Mouse (Mus musculus) ES-E14 (cell line): ENCODE measurements around the gene Cdc34b. TPM values are rescaled to one million over a fixed set of nuclear protein-coding genes. Genes with fewer than 3 reads are reported as not detected.

Experiments used
- DNase-seq: peaks from one replicate; pipeline ENCODE4 v3.0.0-alpha.2; 2013; ENCODE audit warnings: low read depth, low spot score
- H3K27ac ChIP-seq: 2 replicates; pipeline ENCODE4 v1.5.1; 2012; ENCODE audit warnings: low read depth, mild to moderate bottlenecking, low read length, moderate library complexity, mixed read lengths; ENCODE audit not compliant: poor library complexity, insufficient read depth, severe bottlenecking
- H3K36me3 ChIP-seq: 2 replicates; pipeline ENCODE4 v1.6.1; 2012; ENCODE audit warnings: mild to moderate bottlenecking, low read length, moderate library complexity, mixed read lengths; ENCODE audit not compliant: control insufficient read depth, poor library complexity, insufficient read depth, severe bottlenecking
- H3K4me1 ChIP-seq, 2 experiments: fragments of 150-350 bp in 1 of 2; sonication (generic) in 1 of 2; 2 replicates each; pipeline ENCODE4 v1.6.1; 2012; ENCODE audit warnings: low read length in 2 of 2, mild to moderate bottlenecking in 1 of 2, mixed read lengths in 1 of 2; ENCODE audit not compliant: control insufficient read depth in 2 of 2, insufficient read depth in 2 of 2, poor library complexity in 1 of 2
- H3K4me3 ChIP-seq, 2 experiments: fragments of 150-350 bp in 1 of 2; sonication (generic) in 1 of 2; 2 replicates each; pipeline ENCODE4 v1.5.1; 2012; ENCODE audit warnings: low read length in 2 of 2, low read depth in 1 of 2, mild to moderate bottlenecking in 1 of 2, mixed read lengths in 1 of 2; ENCODE audit not compliant: insufficient read depth in 1 of 2, poor library complexity in 1 of 2, severe bottlenecking in 1 of 2
- H3K9ac ChIP-seq: 2 replicates; pipeline ENCODE4 v1.6.1; 2012; ENCODE audit warnings: low read depth, mild to moderate bottlenecking, low read length, mixed read lengths; ENCODE audit not compliant: poor library complexity, insufficient read depth, severe bottlenecking
- H3K9me3 ChIP-seq: fragments of 150-350 bp; sonication (generic); 2 replicates; pipeline ENCODE4 v1.6.1; 2012; ENCODE audit warnings: low read depth, mild to moderate bottlenecking, low read length; ENCODE audit not compliant: control insufficient read depth, insufficient read depth
- CHD2 ChIP-seq: IDR thresholded peaks from 2 replicates; pipeline ENCODE4 v1.6.1; 2014; ENCODE audit warnings: mild to moderate bottlenecking, low read depth, low read length, inconsistent platforms
- HCFC1 ChIP-seq: IDR thresholded peaks from 2 replicates; pipeline ENCODE4 v1.6.1; 2012; ENCODE audit warnings: low read length, inconsistent platforms, borderline replicate concordance; ENCODE audit not compliant: insufficient read depth
- MAFK ChIP-seq: IDR thresholded peaks from 2 replicates; pipeline ENCODE4 v1.6.1; 2014; ENCODE audit warnings: mild to moderate bottlenecking, low read depth, low read length, inconsistent platforms; ENCODE audit not compliant: insufficient read depth
- ZC3H11A ChIP-seq: IDR thresholded peaks from 2 replicates; pipeline ENCODE4 v1.6.1; 2012; ENCODE audit warnings: low read depth, mild to moderate bottlenecking, inconsistent platforms, low read length, borderline replicate concordance
- ZNF384 ChIP-seq: IDR thresholded peaks from 2 replicates; pipeline ENCODE4 v1.6.1; 2012; ENCODE audit warnings: low read depth, low read length, inconsistent platforms
- in situ Hi-C, 2 experiments: fragments of 600-800 bp; cut with MboI; formaldehyde crosslinking; loops; one replicate each; pipeline ENCODE4 v1.15.1; 2025; ENCODE audit warnings: low sequenced_read_pairs in 2 of 2, inconsistent platforms in 1 of 2; ENCODE audit not compliant: unreplicated experiment in 2 of 2
- total RNA-seq: library from RNA; depleted of rRNA; stranded (reverse); fragments of 300-350 nt; gene quantifications from 2 replicates; pipeline ENCODE4 v1.2.3, GENCODE M21; 2012

Cdc34b gene
- total RNA-seq, 1 experiment: 0.54 TPM

GRCm38 (mm10) chr11:94767241-94767640, 25.7 kb downstream of the Cdc34b start:
- no peak for DNase-seq
- H3K4me3 ChIP-seq: no peak overlapping the region
- TF ChIP-seq ZNF384 (no peak), MAFK (no peak), ZC3H11A (no peak), CHD2 (no peak), HCFC1 (no peak)
- H3K9me3 ChIP-seq: no peaks in the 10 kb centered on the region
- no peak overlapping the region for H3K9ac ChIP-seq
- 0 out of 4 replicates have a peak, but pooled peaks cover 0 to 2% of the 10 kb centered on the region in 2 experiments for H3K4me1 ChIP-seq
- H3K27ac ChIP-seq: no peak overlapping the region
- in situ Hi-C loops: no loop called here
- no peaks in the 10 kb centered on the region for H3K36me3 ChIP-seq

- Histone ChIP-seq H3K4me3 (no peak overlapping the region), H3K27ac (no peak overlapping the region), H3K36me3 (no peaks in the 10 kb centered on the region), H3K9me3 (no peaks in the 10 kb centered on the region), H3K4me1 (peaks cover 0 to 5% of the 10 kb centered on the region in 2 experiments; a peak in 1 of 4 replicates), H3K9ac (no peak overlapping the region)
- in situ Hi-C loops: no loop called here
- TF ChIP-seq ZNF384 (no peak), MAFK (peak; percentile 60; the same call in 1 of the 2 replicates)
- DNase-seq: no peak
Observed at GRCm38 (mm10) chr11:94772363-94773055, 30.9 kb downstream of the Cdc34b start.

- in situ Hi-C loops: no loop called here
- TF ChIP-seq ZNF384: no peak
- TF ChIP-seq HCFC1: no peak
- TF ChIP-seq ZC3H11A: no peak
- no peak for TF ChIP-seq MAFK
- no peak for TF ChIP-seq CHD2
Observed at GRCm38 (mm10) chr11:94773851-94774250, 32.3 kb downstream of the Cdc34b start.

GRCm38 (mm10) chr11:94774887-94775497, 33.4 kb downstream of the Cdc34b start:
- in situ Hi-C loops: no loop called here
- Histone ChIP-seq H3K36me3 (no peaks in the 10 kb centered on the region), H3K4me3 (no peak overlapping the region), H3K9ac (no peak overlapping the region), H3K4me1 (peaks cover 0 to 5% of the 10 kb centered on the region in 2 experiments; a peak in 1 of 4 replicates), H3K9me3 (no peaks in the 10 kb centered on the region), H3K27ac (no peak overlapping the region)
- no peak for DNase-seq
- TF ChIP-seq CHD2 (no peak), HCFC1 (no peak), MAFK (no peak), ZC3H11A (no peak), ZNF384 (no peak)

More at GRCm38 (mm10) chr11:94773851-94774250, 32.3 kb downstream of the Cdc34b start:
- peaks cover 0 to 5% of the 10 kb centered on the region in 2 experiments; a peak in 1 of 4 replicates for H3K4me1 ChIP-seq
- no peaks in the 10 kb centered on the region for H3K9me3 ChIP-seq
- no peak overlapping the region for H3K4me3 ChIP-seq
- peak; percentile 54 for DNase-seq
- no peaks in the 10 kb centered on the region for H3K36me3 ChIP-seq
- H3K9ac ChIP-seq: no peak overlapping the region
- H3K27ac ChIP-seq: no peak overlapping the region
